Mouse (Mus musculus): ENCODE measurements around the gene Olfr1390. TPM values are rescaled to one million over a fixed set of nuclear protein-coding genes. Genes with fewer than 3 reads are reported as not detected.
"Not testable (repeated sequence)": the region's sequence is repeated elsewhere in the genome, so short reads cannot be mapped to it uniquely, and the experiment has no call there.

Gene Olfr1390
- not detected in 2 replicates for polyA plus RNA-seq (2014; fragmentation: Nextera tagmentation; extraction: Ambion mirVana)

- Histone ChIP-seq H3K9ac (ENCODE audit: low read length) (no peak within 1 kb of the TSS), H3K27me3 (replicated peaks; ENCODE audit: control insufficient read depth, insufficient read depth, low read length) (no peaks in the 10 kb centered on the region), H3K4me3 (ENCODE audit: low read depth, low read length) (no peak within 1 kb of the TSS), H3K4me1 (ENCODE audit: control insufficient read depth, insufficient read depth, low read length) (no peaks in the 10 kb centered on the region), H3K4me2 (ENCODE audit: low read length) (no peak within 1 kb of the TSS), H3K9me3 (replicated peaks; ENCODE audit: control insufficient read depth, low read length) (no peaks in the 10 kb centered on the region), H3K27ac (ENCODE audit: low read depth, low read length) (no peak within 1 kb of the TSS), H3K36me3 (ENCODE audit: control insufficient read depth, insufficient read depth, low read length) (no peaks in the 10 kb centered on the region)
- WGBS, result 96% methylated on average over 1 of the region's 1 CpGs
- ATAC-seq (no peak), DNase-seq (ENCODE audit: low spot score) (no peak)
Measured at GRCm38 (mm10) chr11:49334888-49335287, at the start of gene Olfr1390. Olfr1390 (plus strand) TSS chr11:49335188.

GRCm38 (mm10) chr11:49287251-49287650 is 47.7 kb upstream of the Olfr1390 start:
- 89% methylated on average over 2 of the region's 2 CpGs for WGBS
- DNase-seq (ENCODE audit: low spot score) (no peak), ATAC-seq (no peak)
- H3K4me3 ChIP-seq (ENCODE audit: low read depth, low read length), result no peak overlapping the region
- no peaks in the 10 kb centered on the region for H3K27me3 ChIP-seq (replicated peaks; ENCODE audit: control insufficient read depth, insufficient read depth, low read length)
- H3K9ac ChIP-seq (ENCODE audit: low read length), result no peak overlapping the region
- no peaks in the 10 kb centered on the region for H3K9me3 ChIP-seq (replicated peaks; ENCODE audit: control insufficient read depth, low read length)
- no peaks in the 10 kb centered on the region for H3K4me1 ChIP-seq (ENCODE audit: control insufficient read depth, insufficient read depth, low read length)
- H3K27ac ChIP-seq (ENCODE audit: low read depth, low read length), result no peak overlapping the region
- H3K36me3 ChIP-seq (ENCODE audit: control insufficient read depth, insufficient read depth, low read length), result no peaks in the 10 kb centered on the region
- no peak overlapping the region for H3K4me2 ChIP-seq (ENCODE audit: low read length)

DNA sequence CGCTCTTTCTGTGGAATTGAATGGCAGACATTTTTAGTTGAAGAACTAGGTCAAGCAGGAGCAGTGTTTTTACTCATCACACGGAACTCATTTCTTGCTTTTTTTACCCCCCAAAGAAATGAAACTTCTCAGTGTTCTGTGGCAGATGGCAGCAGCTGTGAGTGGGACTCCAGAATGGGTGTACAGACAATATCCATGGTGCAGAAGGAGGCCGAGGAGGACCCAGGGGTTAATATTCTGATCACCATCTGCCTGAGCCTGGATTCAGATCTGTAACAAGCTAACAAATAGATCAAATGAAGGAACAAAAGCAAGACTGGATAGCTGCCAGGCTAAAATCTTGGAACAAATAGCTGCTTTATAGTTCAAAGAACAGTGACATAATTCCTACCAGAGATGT is 42.2 kb upstream of the Olfr1390 start:
- Histone ChIP-seq H3K4me3 (ENCODE audit: low read depth, low read length) (no peak overlapping the region), H3K36me3 (ENCODE audit: control insufficient read depth, insufficient read depth, low read length) (no peaks in the 10 kb centered on the region), H3K4me2 (ENCODE audit: low read length) (no peak overlapping the region), H3K4me1 (ENCODE audit: control insufficient read depth, insufficient read depth, low read length) (no peaks in the 10 kb centered on the region), H3K9me3 (replicated peaks; ENCODE audit: control insufficient read depth, low read length) (no peaks in the 10 kb centered on the region), H3K9ac (ENCODE audit: low read length) (no peak overlapping the region), H3K27ac (ENCODE audit: low read depth, low read length) (no peak overlapping the region), H3K27me3 (replicated peaks; ENCODE audit: control insufficient read depth, insufficient read depth, low read length) (no peaks in the 10 kb centered on the region)
- 30% methylated on average over 3 of the region's 3 CpGs for WGBS
- DNase-seq (ENCODE audit: low spot score), result peak; percentile 27
- ATAC-seq, result peak; percentile 44; the same call in 1 of the 2 replicates

DNA sequence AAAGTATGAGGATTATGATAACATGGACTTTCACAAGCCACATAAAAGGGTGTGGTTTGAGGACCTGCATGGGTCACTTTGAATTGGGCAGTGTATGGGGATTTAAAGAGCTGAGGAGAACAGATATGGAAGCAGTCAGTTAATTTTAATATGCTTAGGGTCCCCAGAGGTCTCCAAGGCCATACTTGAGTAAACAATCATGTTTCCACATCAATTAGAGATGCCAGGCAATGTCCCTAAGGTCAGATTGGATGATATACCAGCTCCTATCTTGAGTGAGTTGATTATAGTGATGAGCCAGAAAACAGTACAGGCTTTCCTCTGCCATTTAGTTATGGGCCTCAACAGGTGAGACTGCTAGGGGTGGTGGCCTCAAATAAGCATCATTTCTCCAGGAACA is 30.5 kb upstream of the Olfr1390 start, which contains the start of gene Olfr10:
TSS of gene Olfr10 (plus strand) at position 301 of the 400 bp plus-strand sequence.
- ATAC-seq, result no peak
- H3K9ac ChIP-seq (ENCODE audit: low read length), result no peak within 1 kb of the TSS
- H3K4me2 ChIP-seq (ENCODE audit: low read length), result no peak within 1 kb of the TSS
- H3K27ac ChIP-seq (ENCODE audit: low read depth, low read length), result no peak within 1 kb of the TSS
- H3K9me3 ChIP-seq (replicated peaks; ENCODE audit: control insufficient read depth, low read length), result no peaks in the 10 kb centered on the region
- H3K36me3 ChIP-seq (ENCODE audit: control insufficient read depth, insufficient read depth, low read length), result no peaks in the 10 kb centered on the region
- no peaks in the 10 kb centered on the region for H3K27me3 ChIP-seq (replicated peaks; ENCODE audit: control insufficient read depth, insufficient read depth, low read length)
- no peak within 1 kb of the TSS for H3K4me3 ChIP-seq (ENCODE audit: low read depth, low read length)
- H3K4me1 ChIP-seq (ENCODE audit: control insufficient read depth, insufficient read depth, low read length), result no peaks in the 10 kb centered on the region
- DNase-seq (ENCODE audit: low spot score), result no peak

DNA sequence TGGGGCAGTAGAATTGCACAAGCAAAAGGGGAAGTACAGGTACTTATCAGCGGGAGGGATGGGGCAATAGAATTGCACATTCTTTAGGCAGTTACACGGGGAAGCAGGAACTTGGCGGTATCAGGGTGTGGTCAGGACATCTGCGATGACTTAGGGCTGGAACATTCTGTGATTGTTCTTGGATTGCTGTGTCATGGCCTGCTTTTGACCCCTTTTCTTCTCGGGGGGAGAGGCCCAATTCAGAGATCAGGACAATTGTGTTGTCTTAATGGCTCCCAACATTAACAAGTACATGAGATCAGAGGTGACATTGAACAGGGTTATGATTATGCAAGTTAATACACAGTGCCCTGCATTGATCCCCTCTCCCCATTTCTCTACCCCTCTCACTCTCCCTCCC is 26.4 kb upstream of the Olfr1390 start:
- H3K27ac ChIP-seq (ENCODE audit: low read depth, low read length); ATAC-seq; DNase-seq (ENCODE audit: low spot score); H3K4me2 ChIP-seq (ENCODE audit: low read length); H3K4me3 ChIP-seq (ENCODE audit: low read depth, low read length); H3K36me3 ChIP-seq (ENCODE audit: control insufficient read depth, insufficient read depth, low read length); H3K27me3 ChIP-seq (replicated peaks; ENCODE audit: control insufficient read depth, insufficient read depth, low read length); H3K4me1 ChIP-seq (ENCODE audit: control insufficient read depth, insufficient read depth, low read length); H3K9ac ChIP-seq (ENCODE audit: low read length); H3K9me3 ChIP-seq (replicated peaks; ENCODE audit: control insufficient read depth, low read length): not testable (repeated sequence)
- WGBS, result 87% methylated on average over 5 of the region's 5 CpGs

GRCm38 (mm10) chr11:49322442-49322841 is 12.5 kb upstream of the Olfr1390 start, which contains the start of gene Olfr1391:
Olfr1391 (plus strand) TSS chr11:49322742.
- Histone ChIP-seq H3K27me3 (replicated peaks; ENCODE audit: control insufficient read depth, insufficient read depth, low read length) (no peaks in the 10 kb centered on the region), H3K27ac (ENCODE audit: low read depth, low read length) (no peak within 1 kb of the TSS), H3K9ac (ENCODE audit: low read length) (no peak within 1 kb of the TSS), H3K4me3 (ENCODE audit: low read depth, low read length) (no peak within 1 kb of the TSS), H3K36me3 (ENCODE audit: control insufficient read depth, insufficient read depth, low read length) (no peaks in the 10 kb centered on the region), H3K4me2 (ENCODE audit: low read length) (no peak within 1 kb of the TSS), H3K4me1 (ENCODE audit: control insufficient read depth, insufficient read depth, low read length) (no peaks in the 10 kb centered on the region), H3K9me3 (replicated peaks; ENCODE audit: control insufficient read depth, low read length) (no peaks in the 10 kb centered on the region)
- 90% methylated on average over 2 of the region's 2 CpGs for WGBS
- no peak for DNase-seq (ENCODE audit: low spot score)
- no peak for ATAC-seq

GRCm38 (mm10) chr11:49326726-49327125 is 8.3 kb upstream of the Olfr1390 start:
- H3K9ac ChIP-seq (ENCODE audit: low read length), result no peak overlapping the region
- 89% methylated on average over 3 of the region's 3 CpGs for WGBS
- H3K27ac ChIP-seq (ENCODE audit: low read depth, low read length), result no peak overlapping the region
- no peak overlapping the region for H3K4me3 ChIP-seq (ENCODE audit: low read depth, low read length)
- H3K4me2 ChIP-seq (ENCODE audit: low read length), result no peak overlapping the region
- H3K9me3 ChIP-seq (replicated peaks; ENCODE audit: control insufficient read depth, low read length), result no peaks in the 10 kb centered on the region
- no peaks in the 10 kb centered on the region for H3K27me3 ChIP-seq (replicated peaks; ENCODE audit: control insufficient read depth, insufficient read depth, low read length)
- ATAC-seq (no peak), DNase-seq (ENCODE audit: low spot score) (no peak)
- no peaks in the 10 kb centered on the region for H3K4me1 ChIP-seq (ENCODE audit: control insufficient read depth, insufficient read depth, low read length)
- H3K36me3 ChIP-seq (ENCODE audit: control insufficient read depth, insufficient read depth, low read length), result no peaks in the 10 kb centered on the region

- 74% methylated on average over 1 of the region's 1 CpGs for WGBS
- no peak overlapping the region for H3K4me2 ChIP-seq (ENCODE audit: low read length)
- no peaks in the 10 kb centered on the region for H3K9me3 ChIP-seq (replicated peaks; ENCODE audit: control insufficient read depth, low read length)
- H3K4me3 ChIP-seq (ENCODE audit: low read depth, low read length), result no peak overlapping the region
- no peak overlapping the region for H3K27ac ChIP-seq (ENCODE audit: low read depth, low read length)
- no peak overlapping the region for H3K9ac ChIP-seq (ENCODE audit: low read length)
- no peak for ATAC-seq
- DNase-seq (ENCODE audit: low spot score), result no peak
- no peaks in the 10 kb centered on the region for H3K4me1 ChIP-seq (ENCODE audit: control insufficient read depth, insufficient read depth, low read length)
- no peaks in the 10 kb centered on the region for H3K27me3 ChIP-seq (replicated peaks; ENCODE audit: control insufficient read depth, insufficient read depth, low read length)
- H3K36me3 ChIP-seq (ENCODE audit: control insufficient read depth, insufficient read depth, low read length), result no peaks in the 10 kb centered on the region
Measured at GRCm38 (mm10) chr11:49329686-49330085, 5.3 kb upstream of the Olfr1390 start.

GRCm38 (mm10) chr11:49337150-49337832 is 2.3 kb downstream of the Olfr1390 start:
- H3K9me3 ChIP-seq (replicated peaks; ENCODE audit: control insufficient read depth, low read length), result no peaks in the 10 kb centered on the region
- no peak overlapping the region for H3K4me3 ChIP-seq (ENCODE audit: low read depth, low read length)
- 68% methylated on average over 4 of the region's 4 CpGs for WGBS
- H3K27ac ChIP-seq (ENCODE audit: low read depth, low read length), result no peak overlapping the region
- no peak for ATAC-seq
- H3K4me2 ChIP-seq (ENCODE audit: low read length), result no peak overlapping the region
- no peaks in the 10 kb centered on the region for H3K27me3 ChIP-seq (replicated peaks; ENCODE audit: control insufficient read depth, insufficient read depth, low read length)
- DNase-seq (ENCODE audit: low spot score), result no peak
- H3K9ac ChIP-seq (ENCODE audit: low read length), result no peak overlapping the region
- H3K36me3 ChIP-seq (ENCODE audit: control insufficient read depth, insufficient read depth, low read length), result no peaks in the 10 kb centered on the region
- no peaks in the 10 kb centered on the region for H3K4me1 ChIP-seq (ENCODE audit: control insufficient read depth, insufficient read depth, low read length)
